Mouse (Mus musculus): ENCODE data around the gene Ddi2.
A peak's percentile ranks its signal among the peaks of the same experiment; 100 is the strongest.

The Ddi2 gene

GRCm38 (mm10) chr4:141694719-141695118, 28.5 kb downstream of the Ddi2 start:
- no peak for DNase-seq (ENCODE audit: low spot score in 2 of 2)

DNA sequence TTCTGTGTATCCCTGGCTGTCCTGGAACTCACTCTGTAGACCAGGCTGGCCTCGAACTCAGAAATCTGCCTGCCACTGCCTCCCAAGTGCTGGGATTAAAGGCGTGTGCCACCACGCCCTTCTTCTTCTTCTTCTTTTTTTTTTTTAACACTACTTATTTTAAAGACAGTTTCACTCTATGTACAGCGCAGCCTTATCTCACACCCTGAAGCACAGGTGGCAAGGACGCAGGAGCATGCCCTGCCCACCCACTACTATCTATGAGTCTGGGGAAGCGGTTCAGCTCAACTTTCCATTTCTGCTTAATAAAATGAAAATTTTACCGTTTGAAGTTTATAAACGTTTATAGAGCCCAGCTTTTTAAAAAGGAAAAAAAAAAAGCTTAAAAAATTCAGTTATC, 34.7 kb downstream of the Ddi2 start:
- DNase-seq (ENCODE audit: low spot score in 2 of 2), result no peak

DNA sequence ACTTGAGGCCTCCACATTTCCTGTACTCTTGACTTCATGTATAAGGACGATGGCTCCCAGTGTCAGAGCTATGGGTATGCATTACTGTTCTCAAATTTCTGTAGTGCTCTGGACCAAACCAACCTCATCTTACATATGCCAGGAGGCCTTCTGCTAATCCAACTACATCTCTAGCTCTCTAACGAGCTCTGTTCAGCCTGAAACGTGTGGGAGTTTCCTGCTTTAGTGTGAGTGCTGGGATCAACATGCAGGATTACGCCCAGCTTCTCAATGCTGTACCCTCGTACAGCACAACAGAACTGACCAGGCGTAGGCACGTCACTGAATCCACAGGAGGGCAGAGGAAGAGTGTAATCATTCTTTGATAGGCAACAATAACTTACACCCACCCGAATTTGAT, 36.7 kb downstream of the Ddi2 start:
- no peak for DNase-seq (ENCODE audit: low spot score in 2 of 2)

- no peak for DNase-seq (ENCODE audit: low spot score in 2 of 2)
These were observed 37.1 kb downstream of the Ddi2 start for GRCm38 (mm10) chr4:141686093-141686492.

GRCm38 (mm10) chr4:141685499-141685898, 37.7 kb downstream of the Ddi2 start, which contains the start of gene Rsc1a1:
Gene Rsc1a1, minus strand, starts transcription at chr4:141685599.
- DNase-seq (ENCODE audit: low spot score in 2 of 2), result no peak

DNA sequence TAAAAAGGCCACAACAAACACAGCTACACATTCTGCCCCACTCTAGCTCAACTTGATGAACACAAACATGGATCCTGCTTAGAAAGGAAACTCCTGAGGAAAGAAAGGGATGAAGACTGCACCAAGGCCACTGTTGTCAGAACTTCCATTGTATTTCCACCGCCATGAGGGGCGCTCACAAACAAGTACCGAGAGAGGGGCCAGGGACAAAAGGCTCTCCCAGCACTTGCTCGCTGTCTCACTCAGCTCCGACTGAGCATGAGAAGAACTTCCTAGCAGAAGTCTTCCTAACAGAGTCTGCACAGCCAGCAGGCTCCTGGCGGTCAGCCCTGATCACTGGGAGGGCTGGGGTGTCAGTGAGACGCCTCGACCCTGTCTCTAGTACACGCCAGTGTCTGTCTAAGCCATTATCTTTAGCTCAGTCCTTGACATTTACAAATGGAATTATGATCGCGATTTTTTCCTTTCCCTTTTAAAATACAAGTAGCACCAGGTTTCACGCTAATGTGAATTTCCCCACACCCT, 40.5 kb downstream of the Ddi2 start:
- DNase-seq (ENCODE audit: low spot score in 2 of 2), result no peak

DNA sequence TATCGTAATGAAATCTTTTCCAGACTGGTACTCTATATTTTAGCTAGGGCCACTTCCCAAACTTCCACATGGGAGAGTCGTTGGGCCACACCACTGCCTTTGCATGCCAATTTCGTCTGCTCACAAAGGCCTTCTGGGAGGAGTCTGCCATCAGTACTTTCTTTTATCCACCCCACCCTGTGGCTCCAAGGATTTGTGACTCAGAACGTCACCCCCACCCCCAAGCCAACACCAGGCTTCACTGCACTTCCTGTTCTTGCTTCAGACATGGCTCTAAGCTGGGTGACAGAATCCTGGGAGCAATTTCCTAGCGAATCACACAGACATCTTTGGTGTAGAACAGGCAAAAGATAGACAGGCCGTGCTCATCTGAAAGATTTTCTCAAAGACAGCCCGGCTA, 41.5 kb downstream of the Ddi2 start:
- no peak for DNase-seq (ENCODE audit: low spot score in 2 of 2)

- DNase-seq (ENCODE audit: low spot score in 2 of 2), result no peak
These were observed 42.3 kb downstream of the Ddi2 start for GRCm38 (mm10) chr4:141680892-141681291.

DNA sequence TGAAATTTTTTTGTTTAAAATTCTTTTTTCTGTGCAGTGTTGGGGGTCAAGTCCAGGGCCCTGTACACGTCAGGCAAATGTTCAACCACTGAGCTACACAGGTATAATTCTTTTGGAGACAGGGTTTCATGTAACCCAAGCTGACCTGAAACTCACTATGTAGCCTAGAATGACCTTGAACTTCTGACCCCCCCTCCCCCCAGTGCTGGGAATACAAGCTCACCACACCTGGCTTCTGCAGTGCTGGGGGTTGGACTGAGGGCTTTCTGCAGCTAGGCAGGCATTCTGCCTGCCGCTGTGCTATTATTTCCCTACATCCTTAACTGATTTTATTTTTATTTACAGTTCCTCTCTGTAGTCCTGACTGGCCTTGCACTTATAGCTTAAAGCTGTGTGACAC, 44.2 kb downstream of the Ddi2 start:
- no peak for DNase-seq (ENCODE audit: low spot score in 2 of 2)

DNA sequence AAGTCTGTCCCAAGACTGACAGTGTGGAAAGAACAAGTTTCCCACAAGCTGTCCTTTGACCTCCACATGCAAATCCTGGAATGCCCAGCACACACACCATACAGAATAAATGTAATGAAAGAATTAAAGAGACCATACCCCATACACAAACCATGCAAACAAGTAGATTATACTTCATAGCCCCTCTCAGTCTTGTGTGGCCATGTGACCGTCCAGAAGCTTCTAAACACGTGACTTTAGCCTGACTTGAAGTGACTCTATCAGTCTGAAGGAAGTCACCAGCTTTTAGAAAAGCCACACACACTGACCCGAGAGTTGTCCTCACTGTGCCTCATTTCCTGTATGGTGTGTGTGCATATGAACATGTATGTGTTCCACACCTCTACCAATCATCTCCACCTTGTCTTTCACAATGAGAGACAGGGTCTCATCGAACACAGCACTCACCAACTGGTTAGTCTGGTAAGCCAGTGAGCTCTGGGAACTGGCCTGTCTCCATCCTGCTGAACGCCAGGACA, 46.7 kb downstream of the Ddi2 start:
- DNase-seq (ENCODE audit: low spot score in 2 of 2), result no peak

GRCm38 (mm10) chr4:141672325-141672724, 50.9 kb downstream of the Ddi2 start:
- DNase-seq (ENCODE audit: low spot score in 2 of 2), result peak in 1 of 2 experiments; percentile 14

DNA sequence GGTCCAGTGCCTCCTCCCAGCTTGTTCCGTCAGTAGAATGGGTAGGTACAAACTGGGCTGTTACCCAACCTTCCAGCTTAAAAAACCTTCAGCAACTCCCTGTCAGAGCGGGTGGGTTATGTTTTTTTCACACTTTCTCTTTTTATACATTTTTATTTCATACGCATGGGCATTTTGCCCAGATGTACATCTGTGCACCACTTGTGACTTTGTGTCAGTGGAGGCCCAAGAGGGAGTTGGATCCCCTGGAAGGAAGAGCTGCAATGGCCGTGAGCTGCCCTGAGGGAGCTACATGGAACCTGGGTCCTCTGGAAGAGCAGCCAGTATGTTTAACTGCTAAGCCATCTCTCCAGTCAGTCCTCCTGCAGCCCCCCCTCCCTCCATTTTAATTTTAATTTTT, 51.8 kb downstream of the Ddi2 start:
- DNase-seq (ENCODE audit: low spot score in 2 of 2), result no peak

GRCm38 (mm10) chr4:141669898-141670712, 53.1 kb downstream of the Ddi2 start:
- peak in 1 of 2 experiments; percentile 35 for DNase-seq (ENCODE audit: low spot score in 2 of 2)

DNA sequence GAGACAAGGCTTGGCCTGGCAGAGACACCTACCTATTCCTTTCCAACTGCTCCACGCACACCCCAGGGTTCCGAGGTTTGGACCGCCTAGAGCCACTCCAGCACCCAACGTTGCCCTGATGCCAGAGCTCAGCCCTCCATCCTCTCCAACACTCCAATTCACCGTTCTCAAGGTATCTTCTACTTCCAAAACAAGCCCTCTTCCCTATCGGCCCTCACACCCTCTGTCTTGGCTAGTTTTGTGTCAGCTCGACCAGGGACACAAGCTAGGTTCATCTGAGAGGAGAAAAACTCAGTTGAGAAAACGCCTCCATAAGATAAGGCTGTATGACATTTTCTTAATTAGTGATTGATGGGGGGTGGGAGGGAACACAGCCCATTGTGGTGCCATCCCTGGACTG, 58.4 kb downstream of the Ddi2 start, which contains the start of gene Plekhm2:
Plekhm2 (minus strand) TSS at position 101 of the 400 bp plus-strand sequence.
- DNase-seq (ENCODE audit: low spot score in 2 of 2), result no peak

DNA sequence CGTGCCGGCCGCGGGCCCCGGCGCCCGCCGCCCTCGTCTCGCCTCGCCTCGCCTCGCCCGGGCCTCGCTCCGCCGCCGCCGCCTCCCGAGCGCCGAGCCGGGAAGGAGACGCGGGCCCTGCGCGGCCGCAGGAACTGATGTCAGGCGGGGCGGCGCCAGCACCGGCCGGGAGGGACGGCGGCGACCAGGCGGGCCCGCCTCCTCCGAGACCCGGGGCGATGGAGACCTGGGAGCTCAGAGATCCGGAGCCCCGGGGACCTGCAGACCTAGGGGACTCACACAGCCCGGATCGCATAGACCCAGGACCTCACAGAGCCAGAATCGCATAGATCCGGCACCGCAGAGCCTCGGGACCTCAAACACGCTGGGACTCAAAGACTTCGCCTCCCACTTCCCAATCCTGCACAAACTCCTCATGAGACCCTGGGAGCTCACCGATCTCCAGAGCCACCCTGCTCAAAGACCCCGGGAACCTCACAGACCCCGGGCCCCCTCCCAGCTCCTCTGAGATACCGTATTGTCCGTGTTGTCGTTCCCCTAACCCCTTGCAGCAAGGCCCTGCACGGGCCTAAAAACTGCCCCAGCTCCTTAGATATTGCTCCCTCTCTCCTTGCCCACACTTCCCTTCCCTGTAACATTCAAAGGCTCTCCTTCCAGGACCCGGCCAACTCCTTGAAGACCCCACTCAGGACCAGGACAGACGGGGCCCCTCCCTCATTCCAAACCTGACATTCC, 59.0 kb downstream of the Ddi2 start:
- peak; percentile 66 to 73 for DNase-seq (ENCODE audit: low spot score in 2 of 2)

GRCm38 (mm10) chr4:141663122-141663931, 59.9 kb downstream of the Ddi2 start:
- no peak for DNase-seq (ENCODE audit: low spot score in 2 of 2)

GRCm38 (mm10) chr4:141660884-141661283, 62.3 kb downstream of the Ddi2 start:
- no peak for DNase-seq (ENCODE audit: low spot score in 2 of 2)

- DNase-seq (ENCODE audit: low spot score in 2 of 2), result no peak
These were observed 63.5 kb downstream of the Ddi2 start for GRCm38 (mm10) chr4:141659739-141660138.

GRCm38 (mm10) chr4:141658846-141659484, 64.3 kb downstream of the Ddi2 start:
- DNase-seq (ENCODE audit: low spot score in 2 of 2), result no peak

DNA sequence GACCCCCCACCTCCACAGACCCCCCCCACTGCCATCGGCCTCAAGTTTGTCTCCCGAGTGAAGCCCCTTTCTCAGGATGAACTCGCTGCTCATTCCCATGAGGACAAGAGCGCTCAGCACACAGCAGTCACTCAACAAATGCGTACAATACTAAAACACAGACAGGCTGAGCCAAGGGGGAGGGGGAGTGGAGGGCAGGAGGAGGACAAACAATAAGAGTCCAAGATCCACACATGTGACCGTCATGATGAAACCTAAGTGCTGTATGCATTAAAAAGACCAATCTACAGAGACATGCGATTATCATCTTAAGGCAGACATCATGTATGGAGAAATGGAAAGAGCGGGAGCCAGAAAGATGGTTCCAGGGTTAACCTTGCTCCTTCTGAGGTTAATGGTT, 66.3 kb downstream of the Ddi2 start:
- DNase-seq (ENCODE audit: low spot score in 2 of 2), result no peak
